Mouse (Mus musculus) myocyte (in vitro differentiated cells): ENCODE measurements around the gene Csnk1e.

Experiments
- CEBPB ChIP-seq: IDR thresholded peaks from 2 replicates; pipeline ENCODE4 v1.6.1; 2011; ENCODE audit warnings: mild to moderate bottlenecking, moderate library complexity; ENCODE audit not compliant: poor library complexity, insufficient read depth, severe bottlenecking
- E2F4 ChIP-seq: IDR thresholded peaks from one replicate; pipeline ENCODE4 v1.6.1; 2011; ENCODE audit warnings: mild to moderate bottlenecking, control low read depth, moderate library complexity; ENCODE audit not compliant: insufficient read depth
- MAX ChIP-seq: IDR thresholded peaks from one replicate; pipeline ENCODE4 v1.6.1; 2011; ENCODE audit warnings: low read depth, mild to moderate bottlenecking, control low read depth
- POLR2A ChIP-seq: IDR thresholded peaks from one replicate; pipeline ENCODE4 v1.6.1; 2011; ENCODE audit warnings: low read depth, mild to moderate bottlenecking, control low read depth, moderate library complexity; ENCODE audit not compliant: insufficient read length
- POLR2AphosphoS2 ChIP-seq: IDR thresholded peaks from one replicate; pipeline ENCODE4 v1.6.1; 2011; ENCODE audit warnings: low read depth, control low read depth; ENCODE audit not compliant: insufficient read length
- TCF12 ChIP-seq: IDR thresholded peaks from one replicate; pipeline ENCODE4 v1.6.1; 2011; ENCODE audit warnings: mild to moderate bottlenecking, control low read depth; ENCODE audit not compliant: poor library complexity, insufficient read depth, severe bottlenecking
- TCF3 ChIP-seq: IDR thresholded peaks from one replicate; pipeline ENCODE4 v1.6.1; 2011; ENCODE audit warnings: low read depth, control low read depth; ENCODE audit not compliant: insufficient read length
- USF1 ChIP-seq: IDR thresholded peaks from one replicate; pipeline ENCODE4 v1.6.1; 2011; ENCODE audit warnings: low read depth, mild to moderate bottlenecking, control low read depth, moderate library complexity

GRCm38 (mm10) chr15:79456546-79456945, 1.2 kb upstream of the Csnk1e start:
- TF ChIP-seq POLR2A = no peak
- TF ChIP-seq MAX = no peak
- no peak for TF ChIP-seq USF1
- TF ChIP-seq TCF3 = no peak
- TF ChIP-seq POLR2AphosphoS2 = no peak
- no peak for TF ChIP-seq E2F4
- TF ChIP-seq CEBPB = no peak
- TF ChIP-seq TCF12 = no peak
